Mouse (Mus musculus) embryonic facial prominence, embryonic 14.5 days (tissue): ENCODE measurements around the gene Tspan8. TPM values are rescaled to one million over a fixed set of nuclear protein-coding genes. Genes with fewer than 3 reads are reported as not detected.

ENCODE experiments used
- polyA plus RNA-seq: library from polyadenylated mRNA; unstranded; fragments of >200 nt; fragmentation: Nextera tagmentation; extraction: Ambion mirVana; gene quantifications from 2 replicates; pipeline ENCODE4 v1.2.1, GENCODE M21; 2014

Tspan8 gene
- polyA plus RNA-seq, 1 experiment from 2014 or later, result 6.3 TPM

Other genes starting within 250 kb of the Tspan8 start
- 0.42 TPM in 1 of 2 replicates, not detected in the other for gene A930009A15Rik, start 246.8 kb upstream of the Tspan8 start, polyA plus RNA-seq
- gene Lgr5, start 229.1 kb upstream of the Tspan8 start, polyA plus RNA-seq, result 10.4 and 13.1 TPM in 2 replicates
- 6.3 and 6.5 TPM in 2 replicates for gene Ptprr, start 201.4 kb downstream of the Tspan8 start, polyA plus RNA-seq